Mouse (Mus musculus): ENCODE data around the gene Ins2. TPM values are rescaled to one million over a fixed set of nuclear protein-coding genes. Genes with fewer than 3 reads are reported as not detected.

Ins2 gene
- polyA plus RNA-seq, 1 experiment from 2014 or later = 236 TPM

GRCm38 (mm10) chr7:142646676-142647075 is 96.5 kb downstream of the Ins2 start:
- Histone ChIP-seq H3K9me3 (ENCODE audit: control insufficient read depth, low read length) (no peaks in the 10 kb centered on the region), H3K27me3 (replicated peaks; ENCODE audit: control insufficient read depth, insufficient read depth, low read length) (no peaks in the 10 kb centered on the region; the same call in 1 of the 2 replicates), H3K4me1 (ENCODE audit: control insufficient read depth, insufficient read depth, low read length) (peaks cover 5% of the 10 kb centered on the region; the same call in 1 of the 2 replicates), H3K4me3 (ENCODE audit: low read length) (no peak overlapping the region), H3K36me3 (ENCODE audit: control insufficient read depth, insufficient read depth, low read length) (no peaks in the 10 kb centered on the region; the same call in 1 of the 2 replicates), H3K9ac (ENCODE audit: low read depth, low read length) (no peak overlapping the region), H3K27ac (ENCODE audit: low read length) (no peak overlapping the region), H3K4me2 (ENCODE audit: low read depth, low read length) (no peak overlapping the region)
- 41% methylated on average over 6 of the region's 6 CpGs for WGBS
- no peak for ATAC-seq

DNA sequence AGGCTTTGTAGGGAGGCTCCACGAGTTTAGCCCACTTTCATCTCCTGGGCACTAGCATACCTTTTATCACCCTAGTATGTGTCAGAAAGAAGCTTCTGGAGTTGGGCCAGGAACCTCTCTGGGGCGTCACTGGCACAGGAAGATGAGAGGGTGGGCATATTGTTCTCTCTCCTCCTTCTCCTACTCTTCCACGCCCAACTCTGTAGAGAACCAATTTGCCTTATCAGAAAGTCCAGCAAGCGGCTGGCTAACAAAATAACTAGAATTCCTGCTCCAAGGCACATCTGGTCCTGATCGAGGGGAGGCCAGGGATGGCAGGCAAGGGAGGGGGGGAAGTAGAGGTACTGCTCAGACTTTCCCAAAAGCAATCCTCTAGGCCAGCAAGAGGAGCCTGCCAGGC is 98.1 kb downstream of the Ins2 start:
- Histone ChIP-seq H3K9ac (ENCODE audit: low read depth, low read length) (no peak overlapping the region), H3K27ac (ENCODE audit: low read length) (no peak overlapping the region), H3K36me3 (ENCODE audit: control insufficient read depth, insufficient read depth, low read length) (no peaks in the 10 kb centered on the region), H3K4me3 (ENCODE audit: low read length) (no peak overlapping the region), H3K9me3 (ENCODE audit: control insufficient read depth, low read length) (no peaks in the 10 kb centered on the region), H3K4me1 (ENCODE audit: control insufficient read depth, insufficient read depth, low read length) (peaks cover 5% of the 10 kb centered on the region; the same call in 1 of the 2 replicates), H3K4me2 (ENCODE audit: low read depth, low read length) (no peak overlapping the region), H3K27me3 (replicated peaks; ENCODE audit: control insufficient read depth, insufficient read depth, low read length) (no peaks in the 10 kb centered on the region)
- no peak for ATAC-seq
- WGBS = 33% methylated on average over 5 of the region's 5 CpGs

GRCm38 (mm10) chr7:142636178-142636577 is 107.0 kb downstream of the Ins2 start:
- Histone ChIP-seq H3K27ac (ENCODE audit: low read length) (no peak overlapping the region), H3K27me3 (replicated peaks; ENCODE audit: control insufficient read depth, insufficient read depth, low read length) (no peaks in the 10 kb centered on the region), H3K4me3 (ENCODE audit: low read length) (no peak overlapping the region), H3K36me3 (ENCODE audit: control insufficient read depth, insufficient read depth, low read length) (no peaks in the 10 kb centered on the region), H3K4me2 (ENCODE audit: low read depth, low read length) (no peak overlapping the region), H3K4me1 (ENCODE audit: control insufficient read depth, insufficient read depth, low read length) (no peaks in the 10 kb centered on the region), H3K9me3 (ENCODE audit: control insufficient read depth, low read length) (no peaks in the 10 kb centered on the region), H3K9ac (ENCODE audit: low read depth, low read length) (no peak overlapping the region)
- no peak for ATAC-seq

GRCm38 (mm10) chr7:142630691-142631090 is 112.5 kb downstream of the Ins2 start:
- no peak overlapping the region for H3K4me2 ChIP-seq (ENCODE audit: low read depth, low read length)
- H3K27ac ChIP-seq (ENCODE audit: low read length) = no peak overlapping the region
- no peaks in the 10 kb centered on the region for H3K4me1 ChIP-seq (ENCODE audit: control insufficient read depth, insufficient read depth, low read length)
- H3K36me3 ChIP-seq (ENCODE audit: control insufficient read depth, insufficient read depth, low read length) = no peaks in the 10 kb centered on the region
- no peak overlapping the region for H3K9ac ChIP-seq (ENCODE audit: low read depth, low read length)
- no peaks in the 10 kb centered on the region for H3K9me3 ChIP-seq (ENCODE audit: control insufficient read depth, low read length)
- WGBS = 79% methylated on average over 10 of the region's 10 CpGs
- ATAC-seq = no peak
- H3K4me3 ChIP-seq (ENCODE audit: low read length) = no peak overlapping the region
- H3K27me3 ChIP-seq (replicated peaks; ENCODE audit: control insufficient read depth, insufficient read depth, low read length) = no peaks in the 10 kb centered on the region

- no peak overlapping the region for H3K4me3 ChIP-seq (ENCODE audit: low read length)
- H3K27ac ChIP-seq (ENCODE audit: low read length) = no peak overlapping the region
- no peak overlapping the region for H3K4me2 ChIP-seq (ENCODE audit: low read depth, low read length)
- no peaks in the 10 kb centered on the region for H3K4me1 ChIP-seq (ENCODE audit: control insufficient read depth, insufficient read depth, low read length)
- no peak for ATAC-seq
- no peaks in the 10 kb centered on the region for H3K27me3 ChIP-seq (replicated peaks; ENCODE audit: control insufficient read depth, insufficient read depth, low read length)
- H3K9ac ChIP-seq (ENCODE audit: low read depth, low read length) = no peak overlapping the region
- no peaks in the 10 kb centered on the region for H3K36me3 ChIP-seq (ENCODE audit: control insufficient read depth, insufficient read depth, low read length)
- WGBS = 82% methylated on average over 6 of the region's 6 CpGs
- no peaks in the 10 kb centered on the region for H3K9me3 ChIP-seq (ENCODE audit: control insufficient read depth, low read length)
Observed at GRCm38 (mm10) chr7:142629806-142630205, 113.4 kb downstream of the Ins2 start.

MicroRNAs within 50 kb of the gene (microRNA counts, 519-probe panel; counts per million panel counts)
- microRNA mmu-miR-483 = 2,165 counts per million, percentile 50 among the panel's probes with 10 or more counts

Small RNA genes within 50 kb of the gene (microRNA-seq; reads per million reads assigned to microRNA genes)
- 1,393 reads per million, percentile 77 among the genes with 10 or more reads in this experiment for gene Mir483

Other genes starting within 250 kb of the Ins2 start
- 2.1 and 3.2 TPM in 2 replicates for gene Tnnt3, start 244.5 kb downstream of the Ins2 start, polyA plus RNA-seq (2015; fragmentation: Nextera tagmentation; extraction: Ambion mirVana)
- 50.3 and 58.1 TPM in 2 replicates for gene Mrpl23, start 210.7 kb downstream of the Ins2 start, polyA plus RNA-seq (2015; fragmentation: Nextera tagmentation; extraction: Ambion mirVana)
- gene Igf2, start 76.6 kb downstream of the Ins2 start, polyA plus RNA-seq (2015; fragmentation: Nextera tagmentation; extraction: Ambion mirVana) = 757 and 778 TPM in 2 replicates
- gene Gm49394, start 73.4 kb downstream of the Ins2 start, polyA plus RNA-seq (2015; fragmentation: Nextera tagmentation; extraction: Ambion mirVana) = 1.1 and 1.9 TPM in 2 replicates
- 2.1 and 3.3 TPM in 2 replicates for gene Th, start 187.7 kb upstream of the Ins2 start, polyA plus RNA-seq (2015; fragmentation: Nextera tagmentation; extraction: Ambion mirVana)
- 11.4 and 12.7 TPM in 2 replicates for gene Ascl2, start 225.9 kb upstream of the Ins2 start, polyA plus RNA-seq (2015; fragmentation: Nextera tagmentation; extraction: Ambion mirVana)

Measured in intestine, embryonic 16.5 days (tissue).